Mouse (Mus musculus): Measurements from ENCODE around the gene Dctpp1.

Dctpp1 gene

DNA sequence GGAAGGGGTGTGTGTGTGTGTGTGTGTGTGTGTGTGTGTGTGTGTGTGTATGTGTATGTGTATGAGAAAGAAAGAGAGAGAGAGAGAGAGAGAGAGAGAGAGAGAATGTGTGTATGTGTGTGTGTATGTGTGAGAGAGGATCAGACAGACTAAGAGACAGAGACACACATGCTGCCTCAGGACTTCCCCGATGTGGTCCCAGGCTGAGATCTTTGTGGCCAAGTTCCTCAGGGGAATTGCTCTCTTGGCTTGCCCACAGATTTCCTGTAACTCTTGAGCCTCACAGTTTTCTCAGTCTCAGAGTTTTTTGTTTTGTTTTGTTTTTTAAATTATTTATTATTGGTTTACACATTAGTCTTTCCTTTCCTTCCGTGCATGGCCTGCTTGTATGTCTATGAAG, 28.8 kb upstream of the Dctpp1 start:
- no peak for TF ChIP-seq POU5F1 (IDR thresholded peaks at IDR 0.05; ENCODE audit: borderline replicate concordance, low read length)
- H3K27me3 ChIP-seq (ENCODE audit: insufficient read depth, low read length): no peaks in the 10 kb centered on the region; the same call in 1 of the 2 replicates
- no peaks in the 10 kb centered on the region for H3K36me3 ChIP-seq (ENCODE audit: insufficient read depth, low read length)
- H3K4me3 ChIP-seq (replicated peaks; ENCODE audit: low read length): no peak overlapping the region
- H3K4me1 ChIP-seq (replicated peaks; ENCODE audit: low read depth, low read length): peaks cover 7% of the 10 kb centered on the region
- H3K9me3 ChIP-seq (ENCODE audit: low read length): no peaks in the 10 kb centered on the region

GRCm38 (mm10) chr7:127287940-127288339, 27.4 kb upstream of the Dctpp1 start:
- Histone ChIP-seq H3K27me3 (ENCODE audit: insufficient read depth, low read length) (no peaks in the 10 kb centered on the region; the same call in 1 of the 2 replicates), H3K36me3 (ENCODE audit: insufficient read depth, low read length) (no peaks in the 10 kb centered on the region), H3K9me3 (ENCODE audit: low read length) (no peaks in the 10 kb centered on the region), H3K4me1 (replicated peaks; ENCODE audit: low read depth, low read length) (peaks cover 13% of the 10 kb centered on the region), H3K4me3 (replicated peaks; ENCODE audit: low read length) (no peak overlapping the region)
- TF ChIP-seq CTCF (conservative IDR thresholded peaks at IDR 0.05; ENCODE audit: low read length): no peak
- TF ChIP-seq POU5F1 (IDR thresholded peaks at IDR 0.05; ENCODE audit: borderline replicate concordance, low read length): no peak
- TF ChIP-seq NANOG (IDR thresholded peaks at IDR 0.05; ENCODE audit: borderline replicate concordance, low read length): no peak

- no peak overlapping the region for H3K4me3 ChIP-seq (replicated peaks; ENCODE audit: low read length)
- TF ChIP-seq CTCF (conservative IDR thresholded peaks at IDR 0.05; ENCODE audit: low read length) (no peak), POU5F1 (IDR thresholded peaks at IDR 0.05; ENCODE audit: borderline replicate concordance, low read length) (no peak), NANOG (IDR thresholded peaks at IDR 0.05; ENCODE audit: borderline replicate concordance, low read length) (no peak)
- no peaks in the 10 kb centered on the region for H3K36me3 ChIP-seq (ENCODE audit: insufficient read depth, low read length)
- peaks cover 15% of the 10 kb centered on the region for H3K4me1 ChIP-seq (replicated peaks; ENCODE audit: low read depth, low read length)
- no peaks in the 10 kb centered on the region; the same call in 1 of the 2 replicates for H3K27me3 ChIP-seq (ENCODE audit: insufficient read depth, low read length)
- no peaks in the 10 kb centered on the region for H3K9me3 ChIP-seq (ENCODE audit: low read length)
Measured at GRCm38 (mm10) chr7:127285154-127285553, 24.6 kb upstream of the Dctpp1 start.

DNA sequence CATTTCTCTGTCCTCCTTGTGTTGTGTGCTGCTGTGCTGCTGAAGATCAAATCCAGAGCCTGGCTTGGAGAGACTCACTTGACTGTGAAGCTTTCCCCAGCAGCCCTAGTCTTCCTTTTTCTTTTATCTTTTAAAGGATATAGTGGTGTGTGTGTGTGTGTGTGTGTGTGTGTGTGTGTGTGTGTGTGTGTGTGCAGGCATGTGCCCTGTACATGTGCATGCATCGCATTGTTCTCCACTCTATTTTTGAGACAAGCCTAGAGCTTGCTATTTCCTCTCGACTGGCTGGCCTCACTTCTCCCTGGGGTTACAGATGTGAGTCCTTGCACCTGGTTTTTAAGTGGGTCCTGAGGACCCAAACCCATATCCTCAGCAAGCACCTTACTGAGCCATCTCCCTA, 21.7 kb upstream of the Dctpp1 start:
- Histone ChIP-seq H3K4me1 (replicated peaks; ENCODE audit: low read depth, low read length) (peaks cover 40% of the 10 kb centered on the region), H3K27me3 (ENCODE audit: insufficient read depth, low read length) (no peaks in the 10 kb centered on the region), H3K36me3 (ENCODE audit: insufficient read depth, low read length) (no peaks in the 10 kb centered on the region), H3K4me3 (replicated peaks; ENCODE audit: low read length) (no peak overlapping the region), H3K9me3 (ENCODE audit: low read length) (no peaks in the 10 kb centered on the region)
- no peak for TF ChIP-seq CTCF (conservative IDR thresholded peaks at IDR 0.05; ENCODE audit: low read length)

DNA sequence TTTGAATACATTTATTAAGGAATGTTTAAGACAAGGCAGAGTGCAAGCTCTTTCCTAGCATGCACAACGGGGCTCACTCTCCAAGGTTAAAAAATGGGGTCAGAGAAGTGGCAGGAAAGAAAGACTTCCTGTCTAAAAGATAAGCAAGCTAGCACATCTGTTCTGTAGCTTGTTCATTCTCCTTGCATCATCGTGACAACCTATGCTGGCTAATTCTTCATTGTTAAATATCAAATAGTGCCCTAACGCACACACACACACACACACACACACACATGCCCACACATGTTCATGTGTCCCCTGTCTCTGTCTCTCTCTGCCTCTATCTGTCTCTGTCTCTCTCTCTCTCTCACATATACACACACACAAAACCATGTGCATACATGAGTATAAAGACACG, 20.6 kb upstream of the Dctpp1 start:
- TF ChIP-seq NANOG (IDR thresholded peaks at IDR 0.05; ENCODE audit: borderline replicate concordance, low read length): no peak
- no peak for TF ChIP-seq CTCF (conservative IDR thresholded peaks at IDR 0.05; ENCODE audit: low read length)
- TF ChIP-seq POU5F1 (IDR thresholded peaks at IDR 0.05; ENCODE audit: borderline replicate concordance, low read length): no peak
- peaks cover 50% of the 10 kb centered on the region for H3K4me1 ChIP-seq (replicated peaks; ENCODE audit: low read depth, low read length)
- no peaks in the 10 kb centered on the region for H3K36me3 ChIP-seq (ENCODE audit: insufficient read depth, low read length)
- no peaks in the 10 kb centered on the region for H3K27me3 ChIP-seq (ENCODE audit: insufficient read depth, low read length)
- H3K9me3 ChIP-seq (ENCODE audit: low read length): no peaks in the 10 kb centered on the region
- H3K4me3 ChIP-seq (replicated peaks; ENCODE audit: low read length): no peak overlapping the region

DNA sequence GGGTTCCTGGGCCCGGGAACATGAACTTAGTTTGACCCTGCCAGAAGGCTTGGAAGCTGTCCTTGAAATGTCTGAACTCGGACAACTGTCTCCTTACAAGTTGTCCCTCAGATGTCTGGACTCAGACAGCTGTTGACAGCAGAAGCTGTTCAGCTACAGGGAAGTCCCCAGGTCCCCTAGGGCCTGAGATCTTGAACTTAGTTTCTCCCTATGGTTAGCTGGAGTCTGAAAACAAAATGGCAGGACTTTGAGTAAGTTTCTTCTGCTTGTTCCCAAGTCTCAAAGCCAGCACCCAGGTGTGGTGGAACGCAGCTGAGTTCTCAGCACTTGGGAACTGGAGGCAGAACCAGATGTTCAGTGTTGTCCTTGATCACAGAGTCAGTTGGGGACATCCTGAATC, 19.6 kb upstream of the Dctpp1 start:
- Histone ChIP-seq H3K27me3 (ENCODE audit: insufficient read depth, low read length) (no peaks in the 10 kb centered on the region), H3K4me3 (replicated peaks; ENCODE audit: low read length) (no peak overlapping the region), H3K4me1 (replicated peaks; ENCODE audit: low read depth, low read length) (peaks cover 57% of the 10 kb centered on the region), H3K36me3 (ENCODE audit: insufficient read depth, low read length) (no peaks in the 10 kb centered on the region), H3K9me3 (ENCODE audit: low read length) (no peaks in the 10 kb centered on the region)
- TF ChIP-seq CTCF (conservative IDR thresholded peaks at IDR 0.05; ENCODE audit: low read length): no peak
- TF ChIP-seq POU5F1 (IDR thresholded peaks at IDR 0.05; ENCODE audit: borderline replicate concordance, low read length): no peak
- no peak for TF ChIP-seq NANOG (IDR thresholded peaks at IDR 0.05; ENCODE audit: borderline replicate concordance, low read length)

DNA sequence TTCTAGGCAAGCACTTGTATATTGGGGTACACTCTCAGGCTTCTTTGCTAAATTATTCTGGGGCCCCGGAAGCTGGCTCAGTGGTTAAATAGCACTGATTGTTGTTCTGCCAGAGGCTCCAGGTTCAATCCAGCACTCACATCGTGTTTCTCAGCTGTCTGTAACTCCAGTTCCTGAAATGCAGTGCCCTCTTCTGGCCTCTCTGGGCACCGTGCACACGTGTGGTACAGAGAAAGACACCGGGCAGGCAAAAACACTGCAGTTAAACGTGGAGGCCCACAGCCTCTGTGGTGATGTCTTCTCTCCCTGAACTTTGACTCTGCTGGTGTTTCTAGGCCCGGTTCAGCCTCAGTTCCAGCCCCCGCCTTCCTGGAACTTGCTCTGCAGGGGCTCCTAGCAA, 17.8 kb upstream of the Dctpp1 start:
- H3K36me3 ChIP-seq (ENCODE audit: insufficient read depth, low read length): no peaks in the 10 kb centered on the region
- no peaks in the 10 kb centered on the region for H3K27me3 ChIP-seq (ENCODE audit: insufficient read depth, low read length)
- 0 out of 2 replicates have a peak overlapping the region, but pooled peaks have one; percentile 20 for H3K4me3 ChIP-seq (replicated peaks; ENCODE audit: low read length)
- no peaks in the 10 kb centered on the region for H3K9me3 ChIP-seq (ENCODE audit: low read length)
- H3K4me1 ChIP-seq (replicated peaks; ENCODE audit: low read depth, low read length): peaks cover 60% of the 10 kb centered on the region
- peak; percentile 45 for TF ChIP-seq CTCF (conservative IDR thresholded peaks at IDR 0.05; ENCODE audit: low read length)
- TF ChIP-seq NANOG (IDR thresholded peaks at IDR 0.05; ENCODE audit: borderline replicate concordance, low read length): no peak
- no peak for TF ChIP-seq POU5F1 (IDR thresholded peaks at IDR 0.05; ENCODE audit: borderline replicate concordance, low read length)

GRCm38 (mm10) chr7:127276519-127276961, 16.0 kb upstream of the Dctpp1 start:
- H3K4me1 ChIP-seq (replicated peaks; ENCODE audit: low read depth, low read length): peaks cover 76% of the 10 kb centered on the region
- TF ChIP-seq NANOG (IDR thresholded peaks at IDR 0.05; ENCODE audit: borderline replicate concordance, low read length) (no peak), CTCF (conservative IDR thresholded peaks at IDR 0.05; ENCODE audit: low read length) (no peak), POU5F1 (IDR thresholded peaks at IDR 0.05; ENCODE audit: borderline replicate concordance, low read length) (no peak)
- H3K27me3 ChIP-seq (ENCODE audit: insufficient read depth, low read length): no peaks in the 10 kb centered on the region
- H3K36me3 ChIP-seq (ENCODE audit: insufficient read depth, low read length): peaks cover 13% of the 10 kb centered on the region
- H3K9me3 ChIP-seq (ENCODE audit: low read length): no peaks in the 10 kb centered on the region
- H3K4me3 ChIP-seq (replicated peaks; ENCODE audit: low read length): no peak overlapping the region

GRCm38 (mm10) chr7:127273925-127274789, 13.6 kb upstream of the Dctpp1 start, which contains the start of gene Sephs2:
TSS of gene Sephs2 (minus strand) at chr7:127274055.
- Histone ChIP-seq H3K27me3 (ENCODE audit: insufficient read depth, low read length) (no peaks in the 10 kb centered on the region), H3K4me3 (replicated peaks; ENCODE audit: low read length) (peak within 1 kb of the TSS; percentile 98), H3K9me3 (ENCODE audit: low read length) (no peaks in the 10 kb centered on the region), H3K36me3 (ENCODE audit: insufficient read depth, low read length) (peaks cover 30% of the 10 kb centered on the region), H3K4me1 (replicated peaks; ENCODE audit: low read depth, low read length) (peaks cover 76% of the 10 kb centered on the region)
- TF ChIP-seq CTCF (conservative IDR thresholded peaks at IDR 0.05; ENCODE audit: low read length): no peak
- no peak for TF ChIP-seq POU5F1 (IDR thresholded peaks at IDR 0.05; ENCODE audit: borderline replicate concordance, low read length)
- TF ChIP-seq NANOG (IDR thresholded peaks at IDR 0.05; ENCODE audit: borderline replicate concordance, low read length): no peak
